Mouse (Mus musculus): ENCODE measurements around the gene Sv2a.

GRCm38 (mm10) chr3:96163040-96163439 is 17.9 kb upstream of the Sv2a start:
- no peak for TF ChIP-seq CTCF (IDR thresholded peaks at IDR 0.05)
- TF ChIP-seq EP300 (IDR thresholded peaks at IDR 0.05; ENCODE audit: insufficient read depth, low read depth, low read length), result no peak

All from heart, adult 2 months (tissue).